Mouse (Mus musculus) liver, postnatal 0 days (tissue): ENCODE data around the gene Tead3. TPM values are rescaled to one million over a fixed set of nuclear protein-coding genes. Genes with fewer than 3 reads are reported as not detected.
A peak's percentile ranks its signal among the peaks of the same experiment; 100 is the strongest.

ENCODE experiments used
- ATAC-seq: fragments of 200-750 bp; cut with Nextera tagmentation; 2 replicates; pipeline ENCODE4 v1.8.0; 2017; ENCODE audit warnings: mild to moderate bottlenecking, moderate library complexity
- DNase-seq: peaks from one replicate; pipeline ENCODE4 v3.0.0-alpha.2; 2016
- H3K27ac ChIP-seq: fragments of 300-500 bp; sonication (generic); 2 replicates; pipeline ENCODE4 v1.5.1; 2014; ENCODE audit warnings: antibody characterized with exemption, moderate library complexity, mild to moderate bottlenecking, low read depth
- H3K27me3 ChIP-seq: fragments of 300-500 bp; sonication (generic); 2 replicates; pipeline ENCODE4 v1.6.1; 2014; ENCODE audit warnings: low read length, control low read depth, mixed read lengths; ENCODE audit not compliant: insufficient read depth
- H3K36me3 ChIP-seq: fragments of 300-500 bp; sonication (generic); replicated peaks from 2 replicates; pipeline ENCODE4 v1.6.1; 2014; ENCODE audit warnings: mild to moderate bottlenecking, control low read depth, low read length, moderate library complexity, mixed read lengths; ENCODE audit not compliant: insufficient read depth
- H3K4me1 ChIP-seq: fragments of 300-500 bp; sonication (generic); 2 replicates; pipeline ENCODE4 v1.6.1; 2014; ENCODE audit warnings: antibody characterized with exemption, mild to moderate bottlenecking, control low read depth; ENCODE audit not compliant: insufficient read depth
- H3K4me2 ChIP-seq: fragments of 300-500 bp; sonication (generic); 2 replicates; pipeline ENCODE4 v1.6.1; 2014; ENCODE audit warnings: low read depth, mild to moderate bottlenecking, low read length, moderate library complexity, mixed read lengths
- H3K4me3 ChIP-seq: fragments of 300-500 bp; sonication (generic); 2 replicates; pipeline ENCODE4 v1.5.1; 2014; ENCODE audit warnings: low read depth, low read length
- H3K9ac ChIP-seq: fragments of 300-500 bp; sonication (generic); replicated peaks from 2 replicates; pipeline ENCODE4 v1.6.1; 2014; ENCODE audit warnings: mild to moderate bottlenecking, moderate library complexity
- H3K9me3 ChIP-seq: fragments of 300-500 bp; sonication (generic); 2 replicates; pipeline ENCODE4 v1.6.1; 2016; ENCODE audit warnings: mild to moderate bottlenecking, control low read depth, low read length, mixed read lengths
- CTCF ChIP-seq: sonication (generic); IDR thresholded peaks from 2 replicates; pipeline ENCODE4 v1.5.1; 2016; ENCODE audit warnings: antibody characterized with exemption, low read depth
- EP300 ChIP-seq: IDR thresholded peaks from 2 replicates; pipeline ENCODE4 v1.6.1; 2016; ENCODE audit warnings: antibody characterized with exemption, low read depth, mild to moderate bottlenecking
- WGBS: fragments of 180-500 bp; shearing (Covaris S2); extraction: QIAGEN DNeasy Blood & Tissue Kit; methylation state at CpG from one replicate; pipeline ENCODE4 v1.1.7; 2014; ENCODE audit not compliant: insufficient replicate concordance; 5-methylcytosine and 5-hydroxymethylcytosine counted together
- polyA plus RNA-seq: library from polyadenylated mRNA; unstranded; fragments of >200 nt; fragmentation: Nextera tagmentation; extraction: Ambion mirVana; gene quantifications from 2 replicates; pipeline ENCODE4 v1.2.1, GENCODE M21; 2015

Gene Tead3
- polyA plus RNA-seq, 1 experiment from 2014 or later, result 0.79 TPM

- Histone ChIP-seq H3K36me3 (peaks cover 18% of the 10 kb centered on the region), H3K27ac (no peak overlapping the region), H3K9ac (peak overlapping the region; percentile 87), H3K4me3 (peak overlapping the region; percentile 62), H3K27me3 (no peaks in the 10 kb centered on the region), H3K9me3 (no peaks in the 10 kb centered on the region), H3K4me2 (peak overlapping the region; percentile 78), H3K4me1 (peaks cover 18% of the 10 kb centered on the region)
- ATAC-seq (no peak), DNase-seq (no peak)
- WGBS, result 32% methylated on average over 2 of the region's 2 CpGs
- TF ChIP-seq CTCF (no peak), EP300 (no peak)
These were observed 20.4 kb downstream of the Tead3 start for GRCm38 (mm10) chr17:28330232-28330546.

- Histone ChIP-seq H3K36me3 (peaks cover 18% of the 10 kb centered on the region), H3K4me2 (peak overlapping the region; percentile 78), H3K27ac (peak overlapping the region; percentile 91), H3K27me3 (no peaks in the 10 kb centered on the region), H3K4me3 (peak overlapping the region; percentile 62), H3K4me1 (peaks cover 18% of the 10 kb centered on the region), H3K9ac (peak overlapping the region; percentile 87), H3K9me3 (no peaks in the 10 kb centered on the region)
- TF ChIP-seq CTCF (no peak), EP300 (no peak)
- no peak for DNase-seq
- ATAC-seq, result no peak
- WGBS, result 7% methylated on average over 4 of the region's 4 CpGs
These were observed 20.9 kb downstream of the Tead3 start for GRCm38 (mm10) chr17:28329503-28330231.

GRCm38 (mm10) chr17:28328946-28329345, 21.7 kb downstream of the Tead3 start:
- Histone ChIP-seq H3K27me3 (no peaks in the 10 kb centered on the region), H3K4me1 (peaks cover 18% of the 10 kb centered on the region), H3K9me3 (no peaks in the 10 kb centered on the region), H3K4me2 (peak overlapping the region; percentile 78), H3K9ac (peak overlapping the region; percentile 87), H3K27ac (peak overlapping the region; percentile 91), H3K4me3 (peak overlapping the region; percentile 62), H3K36me3 (peaks cover 18% of the 10 kb centered on the region)
- DNase-seq (no peak), ATAC-seq (peak; percentile 39)
- TF ChIP-seq EP300 (no peak), CTCF (no peak)
- WGBS, result under 1% methylated on average over 18 of the region's 25 CpGs

GRCm38 (mm10) chr17:28328366-28328928, 22.2 kb downstream of the Tead3 start, which contains the start of gene Rpl10a:
TSS of gene Rpl10a (plus strand) at chr17:28328471.
- peaks cover 20% of the 10 kb centered on the region for H3K36me3 ChIP-seq

GRCm38 (mm10) chr17:28327673-28328325, 22.8 kb downstream of the Tead3 start:
- 24% methylated on average over 22 of the region's 22 CpGs for WGBS
- H3K9me3 ChIP-seq, result no peaks in the 10 kb centered on the region
- peaks cover 18% of the 10 kb centered on the region for H3K4me1 ChIP-seq
- ATAC-seq (peak; percentile 44), DNase-seq (no peak)
- H3K27me3 ChIP-seq, result no peaks in the 10 kb centered on the region
- H3K27ac ChIP-seq, result peak overlapping the region; percentile 91
- H3K9ac ChIP-seq, result peak overlapping the region; percentile 87
- peaks cover 20% of the 10 kb centered on the region for H3K36me3 ChIP-seq
- no peak for TF ChIP-seq CTCF
- peak overlapping the region; percentile 62 for H3K4me3 ChIP-seq
- H3K4me2 ChIP-seq, result peak overlapping the region; percentile 78

More at GRCm38 (mm10) chr17:28328366-28328928, 22.2 kb downstream of the Tead3 start, which contains the start of gene Rpl10a:
- DNase-seq (peak; percentile 98), ATAC-seq (peak; percentile 88)
- peak; percentile 95 for TF ChIP-seq CTCF
- TF ChIP-seq EP300, result peak; percentile 81
- peak within 1 kb of the TSS; percentile 91 for H3K27ac ChIP-seq
- WGBS, result 7% methylated on average over 63 of the region's 67 CpGs
- peaks cover 18% of the 10 kb centered on the region for H3K4me1 ChIP-seq
- H3K27me3 ChIP-seq, result no peaks in the 10 kb centered on the region
- H3K9ac ChIP-seq, result peak within 1 kb of the TSS; percentile 87
- peak within 1 kb of the TSS; percentile 62 for H3K4me3 ChIP-seq
- H3K4me2 ChIP-seq, result peak within 1 kb of the TSS; percentile 78
- H3K9me3 ChIP-seq, result no peaks in the 10 kb centered on the region

GRCm38 (mm10) chr17:28326951-28327350, 23.7 kb downstream of the Tead3 start:
- DNase-seq, result no peak
- Histone ChIP-seq H3K4me2 (no peak overlapping the region), H3K27ac (no peak overlapping the region), H3K9ac (no peak overlapping the region; the same call in 1 of the 2 replicates), H3K4me3 (no peak overlapping the region), H3K27me3 (no peaks in the 10 kb centered on the region), H3K36me3 (peaks cover 16% of the 10 kb centered on the region), H3K9me3 (no peaks in the 10 kb centered on the region), H3K4me1 (peaks cover 18% of the 10 kb centered on the region)
- TF ChIP-seq CTCF (no peak), EP300 (no peak)
- ATAC-seq, result no peak
- 80% methylated on average over 3 of the region's 3 CpGs for WGBS
